Mouse (Mus musculus): ENCODE data around the gene 2310011J03Rik. TPM values are rescaled to one million over a fixed set of nuclear protein-coding genes. Genes with fewer than 3 reads are reported as not detected.

The 2310011J03Rik gene
- 24.3 and 25.7 TPM in 2 replicates for polyA plus RNA-seq (2012; ENCODE audit: insufficient read depth, insufficient read length, missing spikeins)

DNA sequence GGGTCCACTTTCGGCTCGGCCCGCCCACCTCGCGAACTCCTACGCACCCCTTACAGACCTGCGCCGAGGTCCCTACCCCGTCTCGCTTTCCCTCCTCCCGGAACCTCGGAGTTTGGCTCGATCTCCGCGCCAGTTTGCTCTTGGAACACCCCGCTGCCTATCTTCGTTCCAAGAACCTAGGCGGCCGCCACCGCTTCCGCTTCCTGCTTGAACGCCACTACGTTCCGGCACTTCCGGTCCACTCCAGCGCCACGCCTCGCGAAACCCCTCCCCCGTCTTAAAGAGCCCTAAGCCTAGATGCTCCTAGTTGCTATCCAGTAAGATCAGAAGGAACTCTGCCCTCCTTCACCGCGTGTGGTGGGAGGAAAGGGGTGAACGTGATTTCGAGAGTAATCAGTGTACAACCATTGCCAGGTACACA, at the start of gene 2310011J03Rik:
2310011J03Rik (minus strand) TSS at position 198 of the 421 bp plus-strand sequence.
- H3K4me1 ChIP-seq (ENCODE audit: control insufficient read depth, insufficient read depth, insufficient read length, low read length): peaks cover 8% of the 10 kb centered on the region
- H3K27ac ChIP-seq (replicated peaks; ENCODE audit: low read depth, low read length): peak within 1 kb of the TSS; percentile 75

GRCm38 (mm10) chr10:80368392-80368791, 48.1 kb upstream of the 2310011J03Rik start:
- no peak overlapping the region for H3K27ac ChIP-seq (replicated peaks; ENCODE audit: low read depth, low read length)
- no peaks in the 10 kb centered on the region for H3K4me1 ChIP-seq (ENCODE audit: control insufficient read depth, insufficient read depth, insufficient read length, low read length)
- H3K4me3 ChIP-seq (ENCODE audit: insufficient read depth, low read depth, low read length): no peak overlapping the region

More for the DNA sequence above, at the start of gene 2310011J03Rik:
- H3K4me3 ChIP-seq (ENCODE audit: insufficient read depth, low read depth, low read length): peak within 1 kb of the TSS; percentile 90

DNA sequence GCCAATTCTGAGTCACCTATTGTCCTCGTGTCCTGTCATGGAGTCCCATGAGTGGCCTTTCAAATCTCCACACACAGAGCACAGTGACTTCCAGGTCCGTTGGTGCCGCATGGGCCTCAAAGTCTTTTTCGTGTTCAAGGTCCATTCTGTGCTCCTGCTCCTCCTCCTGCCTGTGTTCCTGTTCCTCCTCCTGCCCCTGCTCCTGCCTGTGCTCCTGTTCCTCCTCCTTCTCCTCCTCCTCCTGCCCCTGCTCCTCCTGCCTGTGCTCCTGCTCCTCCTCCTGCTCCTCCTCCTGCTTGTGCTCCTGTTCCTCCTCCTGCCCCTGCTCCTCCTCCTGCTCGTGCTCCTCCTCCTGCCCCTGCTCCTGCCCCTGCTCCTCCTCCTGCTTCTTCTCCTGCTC, 47.6 kb upstream of the 2310011J03Rik start:
- no peaks in the 10 kb centered on the region for H3K4me1 ChIP-seq (ENCODE audit: control insufficient read depth, insufficient read depth, insufficient read length, low read length)
- H3K4me3 ChIP-seq (ENCODE audit: insufficient read depth, low read depth, low read length): no peak overlapping the region
- H3K27ac ChIP-seq (replicated peaks; ENCODE audit: low read depth, low read length): no peak overlapping the region

GRCm38 (mm10) chr10:80365736-80366135, 45.4 kb upstream of the 2310011J03Rik start:
- Histone ChIP-seq H3K4me1 (ENCODE audit: control insufficient read depth, insufficient read depth, insufficient read length, low read length) (no peaks in the 10 kb centered on the region), H3K27ac (replicated peaks; ENCODE audit: low read depth, low read length) (no peak overlapping the region), H3K4me3 (ENCODE audit: insufficient read depth, low read depth, low read length) (no peak overlapping the region)

GRCm38 (mm10) chr10:80363734-80364133, 43.4 kb upstream of the 2310011J03Rik start:
- no peak overlapping the region for H3K4me3 ChIP-seq (ENCODE audit: insufficient read depth, low read depth, low read length)
- no peaks in the 10 kb centered on the region for H3K4me1 ChIP-seq (ENCODE audit: control insufficient read depth, insufficient read depth, insufficient read length, low read length)
- H3K27ac ChIP-seq (replicated peaks; ENCODE audit: low read depth, low read length): no peak overlapping the region

GRCm38 (mm10) chr10:80357994-80358639, 37.8 kb upstream of the 2310011J03Rik start:
- no peaks in the 10 kb centered on the region for H3K4me1 ChIP-seq (ENCODE audit: control insufficient read depth, insufficient read depth, insufficient read length, low read length)
- H3K27ac ChIP-seq (replicated peaks; ENCODE audit: low read depth, low read length): no peak overlapping the region
- H3K4me3 ChIP-seq (ENCODE audit: insufficient read depth, low read depth, low read length): no peak overlapping the region

- no peak overlapping the region for H3K4me3 ChIP-seq (ENCODE audit: insufficient read depth, low read depth, low read length)
- H3K27ac ChIP-seq (replicated peaks; ENCODE audit: low read depth, low read length): no peak overlapping the region
- no peaks in the 10 kb centered on the region for H3K4me1 ChIP-seq (ENCODE audit: control insufficient read depth, insufficient read depth, insufficient read length, low read length)
Observed at GRCm38 (mm10) chr10:80357336-80357735, 37.0 kb upstream of the 2310011J03Rik start.

GRCm38 (mm10) chr10:80356737-80357136, 36.4 kb upstream of the 2310011J03Rik start:
- Histone ChIP-seq H3K27ac (replicated peaks; ENCODE audit: low read depth, low read length) (no peak overlapping the region), H3K4me3 (ENCODE audit: insufficient read depth, low read depth, low read length) (no peak overlapping the region)

GRCm38 (mm10) chr10:80356001-80356682, 35.8 kb upstream of the 2310011J03Rik start, which contains the start of gene Plk5:
TSS of gene Plk5 (plus strand) at chr10:80356459.
- H3K27ac ChIP-seq (replicated peaks; ENCODE audit: low read depth, low read length): no peak within 1 kb of the TSS
- H3K4me3 ChIP-seq (ENCODE audit: insufficient read depth, low read depth, low read length): no peak within 1 kb of the TSS
- H3K4me1 ChIP-seq (ENCODE audit: control insufficient read depth, insufficient read depth, insufficient read length, low read length): no peaks in the 10 kb centered on the region

More at GRCm38 (mm10) chr10:80356737-80357136, 36.4 kb upstream of the 2310011J03Rik start:
- H3K4me1 ChIP-seq (ENCODE audit: control insufficient read depth, insufficient read depth, insufficient read length, low read length): no peaks in the 10 kb centered on the region

DNA sequence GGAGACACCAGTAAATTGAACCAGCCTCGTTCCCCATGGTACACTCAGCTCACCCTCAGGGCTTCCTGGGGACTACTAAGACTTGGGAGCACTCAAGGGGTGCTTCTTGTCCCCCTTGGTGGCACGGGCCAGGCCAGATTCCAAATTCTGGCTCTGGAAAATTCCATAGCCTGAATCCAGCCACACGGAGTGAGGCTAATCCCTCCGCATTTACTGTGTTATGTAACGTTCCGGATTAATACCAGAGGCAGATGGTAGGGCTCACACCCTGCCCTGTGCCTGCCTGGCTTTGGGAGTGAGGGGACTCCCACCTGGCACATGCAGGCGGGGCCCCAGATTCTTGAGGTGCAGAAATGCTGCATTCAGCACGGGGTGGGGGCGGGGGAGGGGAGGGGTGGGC, 35.1 kb upstream of the 2310011J03Rik start:
- Histone ChIP-seq H3K4me3 (ENCODE audit: insufficient read depth, low read depth, low read length) (no peak overlapping the region), H3K4me1 (ENCODE audit: control insufficient read depth, insufficient read depth, insufficient read length, low read length) (no peaks in the 10 kb centered on the region), H3K27ac (replicated peaks; ENCODE audit: low read depth, low read length) (no peak overlapping the region)

DNA sequence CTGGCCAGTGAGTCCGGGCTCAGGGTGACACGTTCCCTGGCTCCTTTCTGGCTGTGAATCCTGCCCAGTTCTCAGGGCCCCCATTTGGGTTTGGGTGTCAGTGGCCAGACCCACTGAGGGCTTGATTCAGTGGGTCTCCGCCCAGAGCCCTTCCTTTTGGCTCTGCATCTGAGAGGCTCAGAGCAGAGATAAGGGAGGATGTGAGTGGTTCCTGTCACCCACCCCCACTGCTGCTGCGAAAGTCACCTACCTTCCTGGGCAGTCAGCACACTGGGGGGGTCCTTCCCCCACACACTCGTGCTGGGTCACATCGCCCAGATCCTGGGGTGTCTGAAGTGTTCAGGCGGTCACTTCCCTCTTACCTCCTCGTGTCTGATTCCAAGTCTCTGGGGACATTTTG, 32.4 kb upstream of the 2310011J03Rik start:
- H3K4me1 ChIP-seq (ENCODE audit: control insufficient read depth, insufficient read depth, insufficient read length, low read length): no peaks in the 10 kb centered on the region; the same call in 1 of the 2 replicates
- no peak overlapping the region for H3K4me3 ChIP-seq (ENCODE audit: insufficient read depth, low read depth, low read length)
- H3K27ac ChIP-seq (replicated peaks; ENCODE audit: low read depth, low read length): no peak overlapping the region

GRCm38 (mm10) chr10:80351896-80352295, 31.6 kb upstream of the 2310011J03Rik start:
- Histone ChIP-seq H3K27ac (replicated peaks; ENCODE audit: low read depth, low read length) (no peak overlapping the region), H3K4me3 (ENCODE audit: insufficient read depth, low read depth, low read length) (no peak overlapping the region), H3K4me1 (ENCODE audit: control insufficient read depth, insufficient read depth, insufficient read length, low read length) (no peaks in the 10 kb centered on the region; the same call in 1 of the 2 replicates)

GRCm38 (mm10) chr10:80350292-80350691, 30.0 kb upstream of the 2310011J03Rik start:
- no peak overlapping the region for H3K27ac ChIP-seq (replicated peaks; ENCODE audit: low read depth, low read length)
- no peak overlapping the region for H3K4me3 ChIP-seq (ENCODE audit: insufficient read depth, low read depth, low read length)
- no peaks in the 10 kb centered on the region; the same call in 1 of the 2 replicates for H3K4me1 ChIP-seq (ENCODE audit: control insufficient read depth, insufficient read depth, insufficient read length, low read length)

DNA sequence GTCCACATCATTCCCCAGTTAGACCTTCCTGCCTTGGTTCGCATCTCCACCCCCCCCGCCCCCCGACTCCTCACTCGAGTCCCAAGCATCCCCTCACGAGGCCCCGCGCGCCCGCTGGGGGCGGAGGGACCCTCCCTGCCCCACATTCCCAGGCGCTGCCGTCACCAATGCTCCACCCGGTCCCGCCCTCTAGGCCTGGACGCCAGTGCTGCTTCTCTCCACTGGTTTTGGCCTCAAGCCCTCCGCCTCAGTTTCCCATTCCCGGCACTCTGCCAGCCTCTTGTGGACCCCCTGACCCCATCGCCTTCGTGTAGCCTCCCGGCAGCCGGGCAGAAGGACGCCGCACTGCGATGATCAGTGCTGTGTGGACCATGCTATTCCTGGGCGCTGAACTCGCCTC, 28.6 kb upstream of the 2310011J03Rik start:
- Histone ChIP-seq H3K27ac (replicated peaks; ENCODE audit: low read depth, low read length) (no peak overlapping the region), H3K4me3 (ENCODE audit: insufficient read depth, low read depth, low read length) (0 out of 2 replicates have a peak overlapping the region, but pooled peaks have one; percentile 4), H3K4me1 (ENCODE audit: control insufficient read depth, insufficient read depth, insufficient read length, low read length) (no peaks in the 10 kb centered on the region; the same call in 1 of the 2 replicates)

DNA sequence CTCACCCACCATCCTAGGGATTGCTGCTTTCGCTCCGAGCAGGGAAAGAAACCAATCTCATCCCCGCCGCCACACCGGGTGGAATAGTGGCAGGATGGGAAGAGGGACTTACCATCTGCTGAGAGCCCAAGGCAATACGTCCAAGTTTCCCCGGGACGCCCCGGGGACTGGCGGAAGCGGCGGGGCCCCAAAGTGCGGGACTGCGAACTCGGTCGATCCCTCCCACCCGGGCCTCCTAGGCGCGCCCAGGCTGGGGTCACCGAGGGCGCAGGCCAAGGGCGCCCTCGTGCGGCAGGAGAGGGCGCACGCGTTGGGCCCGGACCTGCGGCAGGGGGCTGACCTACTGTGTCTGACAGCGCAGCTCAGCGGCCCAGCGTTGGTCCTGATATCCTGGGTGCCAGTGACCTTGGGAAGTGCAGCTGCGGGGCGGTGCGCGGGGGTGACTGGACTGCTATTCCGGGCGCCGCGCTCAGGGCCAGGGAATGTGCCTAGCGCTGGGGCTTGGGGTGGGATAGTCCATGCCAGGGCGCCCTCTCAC, 28.0 kb upstream of the 2310011J03Rik start, which contains the start of gene Adamtsl5:
Adamtsl5 (minus strand) TSS at position 169 of the 538 bp plus-strand sequence.
- peak within 1 kb of the TSS; percentile 73 for H3K4me3 ChIP-seq (ENCODE audit: insufficient read depth, low read depth, low read length)
- peak within 1 kb of the TSS; percentile 23; the same call in 1 of the 2 replicates for H3K27ac ChIP-seq (replicated peaks; ENCODE audit: low read depth, low read length)
- no peaks in the 10 kb centered on the region; the same call in 1 of the 2 replicates for H3K4me1 ChIP-seq (ENCODE audit: control insufficient read depth, insufficient read depth, insufficient read length, low read length)

All from brown adipose tissue, adult 24 weeks (tissue).